Mouse (Mus musculus) monocyte, adult 5-6 weeks (primary cell): ENCODE results near the gene Myom1. TPM values are rescaled to one million over a fixed set of nuclear protein-coding genes. Genes with fewer than 3 reads are reported as not detected.

Source experiments
- ATAC-seq: fragments of 153-309, 156-312 bp; replicated peaks from 2 replicates; pipeline ENCODE4 v1.8.0; 2017; ENCODE audit warnings: mild to moderate bottlenecking; ENCODE audit not compliant: low TSS enrichment, insufficient number of reproducible peaks, severe bottlenecking, poor library complexity, low FRiP score
- total RNA-seq: library from RNA; stranded (forward); fragments of 200-1000, 200-491, 200-594 nt; gene quantifications from 3 replicates; pipeline ENCODE4 v1.2.3, GENCODE M21; 2017

The Myom1 gene
- total RNA-seq, 1 experiment from 2014 or later: 10.7 TPM

GRCm38 (mm10) chr17:71042645-71043044 lies 40.2 kb downstream of the Myom1 start:
- ATAC-seq: no peak

GRCm38 (mm10) chr17:71045591-71045990 lies 43.2 kb downstream of the Myom1 start:
- ATAC-seq: no peak

- ATAC-seq: no peak
Measured at GRCm38 (mm10) chr17:71046856-71047255, 44.4 kb downstream of the Myom1 start.

- ATAC-seq: no peak
Measured at GRCm38 (mm10) chr17:71049292-71049691, 46.9 kb downstream of the Myom1 start.

GRCm38 (mm10) chr17:71053134-71053708 lies 50.8 kb downstream of the Myom1 start:
- no peak for ATAC-seq

- ATAC-seq: no peak
Measured at GRCm38 (mm10) chr17:71055203-71055894, 52.9 kb downstream of the Myom1 start.

- ATAC-seq: no peak
Measured at GRCm38 (mm10) chr17:71056405-71056804, 54.0 kb downstream of the Myom1 start.

- ATAC-seq: no peak
Measured at GRCm38 (mm10) chr17:71057758-71058157, 55.3 kb downstream of the Myom1 start.

GRCm38 (mm10) chr17:71059213-71059612 lies 56.8 kb downstream of the Myom1 start:
- no peak for ATAC-seq

- no peak for ATAC-seq
Measured at GRCm38 (mm10) chr17:71062049-71062560, 59.7 kb downstream of the Myom1 start.

- no peak for ATAC-seq
Measured at GRCm38 (mm10) chr17:71062870-71063602, 60.6 kb downstream of the Myom1 start.

- no peak for ATAC-seq
Measured at GRCm38 (mm10) chr17:71064463-71065014, 62.1 kb downstream of the Myom1 start.

GRCm38 (mm10) chr17:71065127-71065526 lies 62.7 kb downstream of the Myom1 start:
- ATAC-seq: no peak

GRCm38 (mm10) chr17:71069176-71069575 lies 66.7 kb downstream of the Myom1 start:
- ATAC-seq: no peak

- no peak for ATAC-seq
Measured at GRCm38 (mm10) chr17:71071958-71072357, 69.5 kb downstream of the Myom1 start.

GRCm38 (mm10) chr17:71074386-71074785 lies 72.0 kb downstream of the Myom1 start:
- no peak for ATAC-seq

GRCm38 (mm10) chr17:71081986-71082385 lies 79.6 kb downstream of the Myom1 start:
- ATAC-seq: peak; percentile 83

GRCm38 (mm10) chr17:71086969-71087368 lies 84.5 kb downstream of the Myom1 start:
- peak; percentile 86 for ATAC-seq

- no peak for ATAC-seq
Measured at GRCm38 (mm10) chr17:71087396-71088153, 85.1 kb downstream of the Myom1 start.
